Comparison of ENCODE assay signal across 8 mouse cellular contexts in genomic region chr9:103304927-103305326, GRCm38 (mm10). TPM values are rescaled to one million over a fixed set of nuclear protein-coding genes. Genes with fewer than 3 reads are reported as not detected.
DNase-seq lines count a peak whose midpoint lies in the region; ATAC-seq and TF ChIP-seq lines count a peak whose summit lies in the region.

1300017J02Rik (minus strand) TSS chr9:103305082.
Topbp1 (plus strand) TSS chr9:103305215.

- TF ChIP-seq POLR2A in ES-Bruce4 (IDR thresholded peaks at IDR 0.05; ENCODE audit: insufficient read depth, low read length) = peak; percentile 97

- under 1% methylated on average over 49 of the region's 49 CpGs for WGBS in forebrain, embryonic 14.5 days
- under 1% methylated on average over 48 of the region's 49 CpGs for WGBS in neural tube, embryonic 15.5 days

- H3K9ac ChIP-seq in ES-Bruce4 (ENCODE audit: low read depth, poor library complexity, severe bottlenecking) = peak within 1 kb of the TSS; percentile 93
- H3K9ac ChIP-seq in forebrain, embryonic 14.5 days (ENCODE audit: low read length) = peak within 1 kb of the TSS; percentile 84
- H3K9ac ChIP-seq in neural tube, embryonic 15.5 days (replicated peaks) = peak within 1 kb of the TSS; percentile 69

- peaks cover 2% of the 10 kb centered on the region for H3K4me1 ChIP-seq in ES-Bruce4 (ENCODE audit: control insufficient read depth, insufficient read depth, low read length)
- H3K4me1 ChIP-seq in forebrain, embryonic 14.5 days (ENCODE audit: control insufficient read depth, insufficient read depth, low read length) = 0 out of 2 replicates have a peak, but pooled peaks cover 7% of the 10 kb centered on the region
- H3K4me1 ChIP-seq in neural tube, embryonic 15.5 days = peaks cover 23% of the 10 kb centered on the region

- no peaks in the 10 kb centered on the region for H3K27me3 ChIP-seq in ES-Bruce4 (ENCODE audit: control insufficient read depth, insufficient read depth, low read length, poor library complexity, severe bottlenecking)
- H3K27me3 ChIP-seq in forebrain, embryonic 14.5 days (replicated peaks; ENCODE audit: control insufficient read depth, insufficient read depth, low read length) = no peaks in the 10 kb centered on the region
- H3K27me3 ChIP-seq in neural tube, embryonic 15.5 days (replicated peaks) = no peaks in the 10 kb centered on the region

- peak within 1 kb of the TSS; percentile 98 for H3K4me3 ChIP-seq in ES-Bruce4 (ENCODE audit: low read depth, low read length)
- H3K4me3 ChIP-seq in forebrain, embryonic 14.5 days (ENCODE audit: low read depth, low read length) = peak within 1 kb of the TSS; percentile 87
- peak within 1 kb of the TSS; percentile 94 for H3K4me3 ChIP-seq in neural tube, embryonic 15.5 days (replicated peaks)

- no peak for TF ChIP-seq CTCF in ES-Bruce4 (IDR thresholded peaks at IDR 0.05; ENCODE audit: low read depth, low read length)

- H3K9me3 ChIP-seq in ES-Bruce4 (replicated peaks; ENCODE audit: control insufficient read depth, insufficient read depth, low read length, poor library complexity, severe bottlenecking) = no peaks in the 10 kb centered on the region
- no peaks in the 10 kb centered on the region for H3K9me3 ChIP-seq in forebrain, embryonic 14.5 days (replicated peaks; ENCODE audit: control insufficient read depth, low read length)
- no peaks in the 10 kb centered on the region for H3K9me3 ChIP-seq in neural tube, embryonic 15.5 days (replicated peaks)

- peak within 1 kb of the TSS; percentile 82 for H3K4me2 ChIP-seq in forebrain, embryonic 14.5 days (ENCODE audit: low read length)
- H3K4me2 ChIP-seq in neural tube, embryonic 15.5 days = peak within 1 kb of the TSS; percentile 91

- peaks cover 35% of the 10 kb centered on the region for H3K36me3 ChIP-seq in ES-Bruce4 (ENCODE audit: control insufficient read depth, insufficient read depth, low read length, poor library complexity, severe bottlenecking)
- H3K36me3 ChIP-seq in forebrain, embryonic 14.5 days (ENCODE audit: control insufficient read depth, insufficient read depth, low read length) = peaks cover 23% of the 10 kb centered on the region
- peaks cover 10% of the 10 kb centered on the region for H3K36me3 ChIP-seq in neural tube, embryonic 15.5 days

- H3K27ac ChIP-seq in ES-Bruce4 (ENCODE audit: insufficient read depth, low read length) = peak within 1 kb of the TSS; percentile 58
- H3K27ac ChIP-seq in forebrain, embryonic 14.5 days (ENCODE audit: low read depth, low read length) = peak within 1 kb of the TSS; percentile 78
- peak within 1 kb of the TSS; percentile 91 for H3K27ac ChIP-seq in neural tube, embryonic 15.5 days (replicated peaks)

- intact Hi-C loops in heart, postnatal 14 days (cut with DNase I) = loop anchor here (5.0 to 10.0 kb wide), 4 partner anchors 78 to 680 kb away; partner anchors contain the start of genes Anapc13 and Cep63

- peak; percentile 98 for ATAC-seq in cerebellum, adult (ENCODE audit: insufficient number of reproducible peaks, low FRiP score, low TSS enrichment)
- peak; percentile 99 for ATAC-seq in forebrain, embryonic 14.5 days
- ATAC-seq in neural tube, embryonic 15.5 days (ENCODE audit: low FRiP score) = peak; percentile 98

- TF ChIP-seq EP300 in ES-Bruce4 (IDR thresholded peaks at IDR 0.05; ENCODE audit: insufficient read depth, low read depth, low read length) = no peak

- DNase-seq in forebrain, embryonic 14.5 days (ENCODE audit: low spot score) = peak; percentile 98
- peak; percentile 94 to 97 for DNase-seq in heart, postnatal 14 days
- peak; percentile 88 for DNase-seq in layer of hippocampus, adult 11-12 months (ENCODE audit: low spot score)
- peak; percentile 91 to 93 for DNase-seq in lung, adult 18-20 months
- DNase-seq in testis, postnatal 14 days (ENCODE audit: low spot score) = peak; percentile 96

RNA-seq across cellular contexts. Expression of gene 1300017J02Rik, which starts in this region (rescaled TPM):
- polyA plus RNA-seq in ES-Bruce4 (2011; ENCODE audit: insufficient read depth, insufficient read length, low read depth, missing spikeins) = 2.6 and 4.4 TPM in 2 replicates
- polyA plus RNA-seq in forebrain, embryonic 14.5 days (2014; fragmentation: Nextera tagmentation; extraction: Ambion mirVana) = 0.29 and 0.93 TPM in 2 replicates
- under 1 TPM; 0.34 to 0.45 TPM for total RNA-seq in heart, postnatal 14 days (2021)
- polyA plus RNA-seq in neural tube, embryonic 15.5 days (2015; fragmentation: Nextera tagmentation; extraction: Ambion mirVana) = 1.5 TPM in 2 replicates

RNA-seq across cellular contexts. Expression of gene Topbp1, which starts in this region (rescaled TPM):
- 163 and 200 TPM in 2 replicates for polyA plus RNA-seq in ES-Bruce4 (2011; ENCODE audit: insufficient read depth, insufficient read length, low read depth, missing spikeins)
- 31.2 and 31.4 TPM in 2 replicates for polyA plus RNA-seq in forebrain, embryonic 14.5 days (2014; fragmentation: Nextera tagmentation; extraction: Ambion mirVana)
- total RNA-seq in heart, postnatal 14 days (2021) = 10 to 100 TPM; 12.8 to 17.6 TPM
- polyA plus RNA-seq in neural tube, embryonic 15.5 days (2015; fragmentation: Nextera tagmentation; extraction: Ambion mirVana) = 17.6 and 31.5 TPM in 2 replicates

Comparison
In these comparisons a context has a peak if more than half of its experiments do, and no peak if none do; other contexts are left out.
1. Peak in every context shown above with its lines: DNase-seq, ATAC-seq, H3K4me3 ChIP-seq and H3K27ac ChIP-seq.